Mouse (Mus musculus) forebrain, embryonic 13.5 days (tissue): ENCODE measurements around the gene Mecom. TPM values are rescaled to one million over a fixed set of nuclear protein-coding genes. Genes with fewer than 3 reads are reported as not detected.

ENCODE experiments used
- ATAC-seq: fragments of 200-750 bp; cut with Nextera tagmentation; 2 replicates; pipeline ENCODE4 v1.8.0; 2017
- H3K27ac ChIP-seq: fragments of 300-500 bp; sonication (generic); 2 replicates; pipeline ENCODE4 v1.5.1; 2015; ENCODE audit warnings: inconsistent platforms, mild to moderate bottlenecking, moderate library complexity
- H3K27me3 ChIP-seq: fragments of 300-500 bp; sonication (generic); 2 replicates; pipeline ENCODE4 v1.6.1; 2015; ENCODE audit warnings: mild to moderate bottlenecking, inconsistent platforms
- H3K36me3 ChIP-seq: fragments of 300-500 bp; sonication (generic); 2 replicates; pipeline ENCODE4 v1.6.1; 2015; ENCODE audit warnings: mild to moderate bottlenecking, inconsistent platforms; ENCODE audit not compliant: poor library complexity, severe bottlenecking
- H3K4me1 ChIP-seq: fragments of 300-500 bp; sonication (generic); 2 replicates; pipeline ENCODE4 v1.6.1; 2015; ENCODE audit warnings: inconsistent platforms
- H3K4me2 ChIP-seq: fragments of 300-500 bp; sonication (generic); 2 replicates; pipeline ENCODE4 v1.6.1; 2015; ENCODE audit warnings: inconsistent platforms, mild to moderate bottlenecking, moderate library complexity
- H3K4me3 ChIP-seq: fragments of 300-500 bp; sonication (generic); 2 replicates; pipeline ENCODE4 v1.5.1; 2015; ENCODE audit warnings: mild to moderate bottlenecking, inconsistent platforms
- H3K9ac ChIP-seq: fragments of 300-500 bp; sonication (generic); 2 replicates; pipeline ENCODE4 v1.6.1; 2015; ENCODE audit warnings: mild to moderate bottlenecking, inconsistent platforms
- H3K9me3 ChIP-seq: fragments of 300-500 bp; sonication (generic); replicated peaks from 2 replicates; pipeline ENCODE4 v1.6.1; 2016; ENCODE audit warnings: inconsistent platforms
- WGBS: fragments of 180-500 bp; shearing (Covaris S2); methylation state at CpG from one replicate; pipeline ENCODE4 v1.1.7; 2015; 5-methylcytosine and 5-hydroxymethylcytosine counted together
- polyA plus RNA-seq: library from polyadenylated mRNA; unstranded; fragments of >200 nt; fragmentation: Nextera tagmentation; extraction: Ambion mirVana; gene quantifications from 2 replicates; pipeline ENCODE4 v1.2.1, GENCODE M21; 2015

The Mecom gene
- polyA plus RNA-seq, 1 experiment from 2014 or later: 3.7 TPM

- WGBS: 89% methylated on average over 5 of the region's 5 CpGs
- Histone ChIP-seq H3K9me3 (no peaks in the 10 kb centered on the region), H3K36me3 (no peaks in the 10 kb centered on the region), H3K4me3 (no peak overlapping the region), H3K4me2 (no peak overlapping the region), H3K27me3 (no peaks in the 10 kb centered on the region), H3K9ac (no peak overlapping the region), H3K4me1 (no peaks in the 10 kb centered on the region; the same call in 1 of the 2 replicates), H3K27ac (no peak overlapping the region)
- no peak; the same call in 1 of the 2 replicates for ATAC-seq
These were observed 253.4 kb downstream of the Mecom start for GRCm38 (mm10) chr3:30294433-30294832.

- H3K27me3 ChIP-seq: 0 out of 2 replicates have a peak, but pooled peaks cover 3% of the 10 kb centered on the region
- H3K36me3 ChIP-seq: no peaks in the 10 kb centered on the region
- H3K9ac ChIP-seq: no peak overlapping the region
- 0 out of 2 replicates have a peak, but pooled peaks cover 4% of the 10 kb centered on the region for H3K4me1 ChIP-seq
- WGBS: 31% methylated on average over 4 of the region's 4 CpGs
- H3K4me3 ChIP-seq: no peak overlapping the region
- H3K4me2 ChIP-seq: no peak overlapping the region
- no peak for ATAC-seq
- H3K9me3 ChIP-seq: no peaks in the 10 kb centered on the region
- no peak overlapping the region for H3K27ac ChIP-seq
These were observed 261.3 kb downstream of the Mecom start for GRCm38 (mm10) chr3:30286529-30286928.

GRCm38 (mm10) chr3:30284094-30284493 lies 263.7 kb downstream of the Mecom start:
- WGBS: 76% methylated on average over 4 of the region's 4 CpGs
- H3K4me1 ChIP-seq: 0 out of 2 replicates have a peak, but pooled peaks cover 4% of the 10 kb centered on the region
- no peak for ATAC-seq

GRCm38 (mm10) chr3:30283562-30283961 lies 264.2 kb downstream of the Mecom start:
- H3K4me2 ChIP-seq: no peak overlapping the region
- H3K9me3 ChIP-seq: no peaks in the 10 kb centered on the region
- H3K27ac ChIP-seq: no peak overlapping the region
- no peaks in the 10 kb centered on the region for H3K36me3 ChIP-seq
- ATAC-seq: no peak
- H3K4me3 ChIP-seq: no peak overlapping the region
- no peak overlapping the region for H3K9ac ChIP-seq
- peaks cover 3% of the 10 kb centered on the region; the same call in 1 of the 2 replicates for H3K27me3 ChIP-seq
- 0 out of 2 replicates have a peak, but pooled peaks cover 4% of the 10 kb centered on the region for H3K4me1 ChIP-seq
- WGBS: 77% methylated on average over 5 of the region's 5 CpGs

More at GRCm38 (mm10) chr3:30284094-30284493, 263.7 kb downstream of the Mecom start:
- H3K4me3 ChIP-seq: no peak overlapping the region
- no peaks in the 10 kb centered on the region for H3K36me3 ChIP-seq
- no peak overlapping the region for H3K9ac ChIP-seq
- H3K27ac ChIP-seq: no peak overlapping the region
- no peak overlapping the region for H3K4me2 ChIP-seq
- no peaks in the 10 kb centered on the region for H3K9me3 ChIP-seq
- peaks cover 3% of the 10 kb centered on the region; the same call in 1 of the 2 replicates for H3K27me3 ChIP-seq

- Histone ChIP-seq H3K9ac (no peak overlapping the region), H3K4me1 (peaks cover 7% of the 10 kb centered on the region; the same call in 1 of the 2 replicates), H3K27ac (no peak overlapping the region), H3K27me3 (no peaks in the 10 kb centered on the region; the same call in 1 of the 2 replicates), H3K9me3 (no peaks in the 10 kb centered on the region), H3K4me2 (no peak overlapping the region; the same call in 1 of the 2 replicates), H3K4me3 (no peak overlapping the region), H3K36me3 (no peaks in the 10 kb centered on the region)
- no peak for ATAC-seq
- 35% methylated on average over 10 of the region's 10 CpGs for WGBS
These were observed 270.2 kb downstream of the Mecom start for GRCm38 (mm10) chr3:30277569-30277968.

GRCm38 (mm10) chr3:30276099-30276498 lies 271.7 kb downstream of the Mecom start:
- H3K4me3 ChIP-seq: no peak overlapping the region
- no peak overlapping the region for H3K9ac ChIP-seq
- no peak overlapping the region for H3K4me2 ChIP-seq
- H3K36me3 ChIP-seq: no peaks in the 10 kb centered on the region
- H3K4me1 ChIP-seq: peaks cover 4% of the 10 kb centered on the region; the same call in 1 of the 2 replicates
- ATAC-seq: no peak
- no peaks in the 10 kb centered on the region; the same call in 1 of the 2 replicates for H3K27me3 ChIP-seq
- no peaks in the 10 kb centered on the region for H3K9me3 ChIP-seq
- H3K27ac ChIP-seq: no peak overlapping the region
- 87% methylated on average over 8 of the region's 8 CpGs for WGBS

- 70% methylated on average over 3 of the region's 3 CpGs for WGBS
- H3K9me3 ChIP-seq: no peaks in the 10 kb centered on the region
- H3K36me3 ChIP-seq: no peaks in the 10 kb centered on the region
- no peak overlapping the region for H3K4me3 ChIP-seq
- no peaks in the 10 kb centered on the region for H3K4me1 ChIP-seq
- no peaks in the 10 kb centered on the region for H3K27me3 ChIP-seq
- no peak overlapping the region for H3K9ac ChIP-seq
- no peak overlapping the region for H3K27ac ChIP-seq
- H3K4me2 ChIP-seq: no peak overlapping the region
- ATAC-seq: no peak
These were observed 278.6 kb downstream of the Mecom start for GRCm38 (mm10) chr3:30269253-30269652.

- ATAC-seq: no peak
- H3K9me3 ChIP-seq: no peaks in the 10 kb centered on the region
- H3K36me3 ChIP-seq: no peaks in the 10 kb centered on the region
- no peak overlapping the region for H3K27ac ChIP-seq
- H3K27me3 ChIP-seq: no peaks in the 10 kb centered on the region
- H3K4me2 ChIP-seq: no peak overlapping the region
- WGBS: 65% methylated on average over 4 of the region's 4 CpGs
- no peak overlapping the region for H3K9ac ChIP-seq
- H3K4me3 ChIP-seq: no peak overlapping the region
- no peaks in the 10 kb centered on the region for H3K4me1 ChIP-seq
These were observed 286.9 kb downstream of the Mecom start for GRCm38 (mm10) chr3:30260945-30261344.

GRCm38 (mm10) chr3:30258421-30258820 lies 289.4 kb downstream of the Mecom start:
- H3K9ac ChIP-seq: no peak overlapping the region
- ATAC-seq: no peak
- no peaks in the 10 kb centered on the region for H3K27me3 ChIP-seq
- H3K4me1 ChIP-seq: no peaks in the 10 kb centered on the region
- H3K36me3 ChIP-seq: no peaks in the 10 kb centered on the region
- no peak overlapping the region for H3K4me2 ChIP-seq
- H3K9me3 ChIP-seq: no peaks in the 10 kb centered on the region
- no peak overlapping the region for H3K27ac ChIP-seq
- 77% methylated on average over 10 of the region's 10 CpGs for WGBS
- H3K4me3 ChIP-seq: no peak overlapping the region

- no peak overlapping the region for H3K4me2 ChIP-seq
- H3K4me1 ChIP-seq: no peaks in the 10 kb centered on the region
- no peak overlapping the region for H3K4me3 ChIP-seq
- H3K27ac ChIP-seq: no peak overlapping the region
- no peak overlapping the region for H3K9ac ChIP-seq
- WGBS: 71% methylated on average over 5 of the region's 5 CpGs
- no peaks in the 10 kb centered on the region for H3K27me3 ChIP-seq
- ATAC-seq: no peak
- no peaks in the 10 kb centered on the region for H3K36me3 ChIP-seq
- no peaks in the 10 kb centered on the region for H3K9me3 ChIP-seq
These were observed 290.0 kb downstream of the Mecom start for GRCm38 (mm10) chr3:30257776-30258175.

GRCm38 (mm10) chr3:30256896-30257295 lies 290.9 kb downstream of the Mecom start:
- Histone ChIP-seq H3K9me3 (no peaks in the 10 kb centered on the region), H3K9ac (no peak overlapping the region), H3K36me3 (no peaks in the 10 kb centered on the region), H3K4me3 (no peak overlapping the region), H3K4me1 (no peaks in the 10 kb centered on the region), H3K27ac (no peak overlapping the region), H3K27me3 (no peaks in the 10 kb centered on the region), H3K4me2 (no peak overlapping the region)
- no peak for ATAC-seq
- 75% methylated on average over 7 of the region's 7 CpGs for WGBS

GRCm38 (mm10) chr3:30255828-30256227 lies 292.0 kb downstream of the Mecom start:
- Histone ChIP-seq H3K9me3 (no peaks in the 10 kb centered on the region), H3K4me3 (no peak overlapping the region), H3K9ac (no peak overlapping the region), H3K4me1 (no peaks in the 10 kb centered on the region), H3K36me3 (no peaks in the 10 kb centered on the region), H3K4me2 (no peak overlapping the region), H3K27me3 (no peaks in the 10 kb centered on the region), H3K27ac (no peak overlapping the region)
- WGBS: 89% methylated on average over 5 of the region's 5 CpGs
- no peak for ATAC-seq

GRCm38 (mm10) chr3:30254451-30254850 lies 293.4 kb downstream of the Mecom start:
- no peaks in the 10 kb centered on the region for H3K4me1 ChIP-seq
- H3K27ac ChIP-seq: no peak overlapping the region
- H3K9me3 ChIP-seq: no peaks in the 10 kb centered on the region
- H3K4me3 ChIP-seq: no peak overlapping the region
- ATAC-seq: no peak
- H3K9ac ChIP-seq: no peak overlapping the region
- WGBS: 68% methylated on average over 7 of the region's 7 CpGs
- no peak overlapping the region for H3K4me2 ChIP-seq
- H3K27me3 ChIP-seq: no peaks in the 10 kb centered on the region
- no peaks in the 10 kb centered on the region for H3K36me3 ChIP-seq
